Mouse (Mus musculus): ENCODE data around the gene Gdf9.

DNA sequence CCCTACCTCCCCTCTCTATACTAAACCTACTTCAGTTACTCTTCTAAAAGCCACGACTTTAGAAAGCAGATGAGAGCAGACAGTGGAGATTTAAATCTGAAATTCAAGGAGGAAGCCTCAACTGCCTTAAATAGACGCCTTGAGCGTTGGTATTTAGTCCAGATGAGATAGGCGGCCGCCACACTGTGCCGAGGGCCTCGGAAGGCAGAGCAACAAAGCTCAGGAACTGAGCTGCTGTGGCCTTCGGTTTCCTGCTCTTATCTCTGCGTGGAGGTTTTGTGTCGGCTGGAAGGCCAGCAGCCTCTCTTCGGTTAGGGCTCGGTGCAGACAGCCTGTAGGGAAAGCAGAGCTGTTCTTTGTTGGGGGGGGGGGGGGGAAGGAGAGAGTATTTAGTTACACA lies 11.1 kb downstream of the Gdf9 start:
- TF ChIP-seq TAL1 (IDR thresholded peaks at IDR 0.05; ENCODE audit: low read length) (no peak), GATA1 (IDR thresholded peaks at IDR 0.05; ENCODE audit: low read length) (no peak)

Measured in erythroblast, embryonic 14.5 days (primary cell).